Mouse (Mus musculus) neural tube, embryonic 15.5 days (tissue): Measurements from ENCODE around the gene Jak3. TPM values are rescaled to one million over a fixed set of nuclear protein-coding genes. Genes with fewer than 3 reads are reported as not detected.

Experiments used
- ATAC-seq: fragments of 200-750 bp; cut with Nextera tagmentation; 2 replicates; pipeline ENCODE4 v1.8.0; 2017; ENCODE audit warnings: mild to moderate bottlenecking, moderate TSS enrichment, moderate library complexity; ENCODE audit not compliant: low FRiP score
- H3K27ac ChIP-seq: fragments of 300-500 bp; sonication (generic); replicated peaks from 2 replicates; pipeline ENCODE4 v1.5.1; 2015; ENCODE audit warnings: mild to moderate bottlenecking, inconsistent platforms
- H3K27me3 ChIP-seq: fragments of 300-500 bp; sonication (generic); replicated peaks from 2 replicates; pipeline ENCODE4 v1.6.1; 2015; ENCODE audit warnings: inconsistent platforms
- H3K36me3 ChIP-seq: fragments of 300-500 bp; sonication (generic); 2 replicates; pipeline ENCODE4 v1.6.1; 2015; ENCODE audit warnings: inconsistent platforms
- H3K4me1 ChIP-seq: fragments of 300-500 bp; sonication (generic); 2 replicates; pipeline ENCODE4 v1.6.1; 2015; ENCODE audit warnings: inconsistent platforms
- H3K4me2 ChIP-seq: fragments of 300-500 bp; sonication (generic); 2 replicates; pipeline ENCODE4 v1.6.1; 2015; ENCODE audit warnings: inconsistent platforms, mild to moderate bottlenecking, moderate library complexity
- H3K4me3 ChIP-seq: fragments of 300-500 bp; sonication (generic); replicated peaks from 2 replicates; pipeline ENCODE4 v1.5.1; 2015; ENCODE audit warnings: mild to moderate bottlenecking, inconsistent platforms
- H3K9ac ChIP-seq: fragments of 300-500 bp; sonication (generic); replicated peaks from 2 replicates; pipeline ENCODE4 v1.6.1; 2015; ENCODE audit warnings: mild to moderate bottlenecking, inconsistent platforms
- H3K9me3 ChIP-seq: fragments of 300-500 bp; sonication (generic); replicated peaks from 2 replicates; pipeline ENCODE4 v1.6.1; 2016; ENCODE audit warnings: inconsistent platforms
- WGBS: fragments of 180-500 bp; shearing (Covaris S2); methylation state at CpG from one replicate; pipeline ENCODE4 v1.1.7; 2015; ENCODE audit warnings: mixed read lengths; 5-methylcytosine and 5-hydroxymethylcytosine counted together
- polyA plus RNA-seq: library from polyadenylated mRNA; unstranded; fragments of >200 nt; fragmentation: Nextera tagmentation; extraction: Ambion mirVana; gene quantifications from 2 replicates; pipeline ENCODE4 v1.2.1, GENCODE M21; 2015

Gene Jak3
- polyA plus RNA-seq, 1 experiment from 2014 or later, result 7.4 TPM

DNA sequence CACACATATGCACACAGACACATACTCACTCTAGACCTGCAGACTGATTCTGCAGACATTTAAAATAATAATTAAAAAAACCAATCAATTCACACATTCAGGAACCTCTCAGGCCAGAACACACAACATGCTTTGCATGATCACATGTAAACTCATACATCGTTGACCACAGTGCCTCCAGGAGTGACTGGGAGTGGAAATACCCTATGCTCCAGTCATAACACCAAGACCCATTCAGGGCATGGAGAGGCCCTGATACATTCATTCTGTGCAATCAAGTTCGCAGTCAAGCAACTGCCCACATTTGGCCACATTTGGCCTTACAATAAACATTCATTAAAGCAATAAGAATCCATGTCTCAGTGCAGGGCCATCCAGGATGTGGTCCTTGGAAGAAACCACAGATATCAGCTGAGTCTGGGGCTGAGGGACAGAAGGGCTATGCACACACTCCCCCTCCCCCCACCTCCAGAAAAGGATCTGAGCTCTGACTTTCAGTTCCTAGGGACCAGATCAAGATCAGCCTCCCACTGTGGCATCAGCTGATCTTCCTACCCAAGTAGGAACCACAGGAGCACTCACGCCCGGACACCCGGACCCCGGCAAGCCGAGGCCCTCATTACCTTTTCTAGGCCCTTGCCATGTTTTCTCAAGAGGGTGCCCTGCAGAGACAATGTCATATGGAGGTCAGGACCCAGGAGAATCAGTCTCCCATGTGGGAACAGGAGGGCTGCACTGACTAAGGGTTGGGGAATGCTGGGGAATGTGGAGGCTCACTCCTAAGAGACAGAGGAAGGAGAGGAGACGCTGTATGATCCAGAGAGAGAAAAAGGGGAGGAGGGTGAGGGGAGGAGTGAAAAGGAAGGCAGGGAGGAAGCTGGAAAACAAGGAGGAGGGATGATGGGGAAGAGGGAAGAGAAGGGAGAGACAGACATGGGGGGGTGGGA lies 38.7 kb upstream of the Jak3 start:
- H3K4me2 ChIP-seq, result no peak overlapping the region
- H3K4me1 ChIP-seq, result peaks cover 7% of the 10 kb centered on the region; the same call in 1 of the 2 replicates
- H3K4me3 ChIP-seq, result no peak overlapping the region
- no peak for ATAC-seq
- no peaks in the 10 kb centered on the region for H3K9me3 ChIP-seq
- H3K27me3 ChIP-seq, result peaks cover 26% of the 10 kb centered on the region
- 77% methylated on average over 8 of the region's 8 CpGs for WGBS
- H3K36me3 ChIP-seq, result peaks cover 55% of the 10 kb centered on the region
- H3K27ac ChIP-seq, result no peak overlapping the region
- no peak overlapping the region for H3K9ac ChIP-seq

DNA sequence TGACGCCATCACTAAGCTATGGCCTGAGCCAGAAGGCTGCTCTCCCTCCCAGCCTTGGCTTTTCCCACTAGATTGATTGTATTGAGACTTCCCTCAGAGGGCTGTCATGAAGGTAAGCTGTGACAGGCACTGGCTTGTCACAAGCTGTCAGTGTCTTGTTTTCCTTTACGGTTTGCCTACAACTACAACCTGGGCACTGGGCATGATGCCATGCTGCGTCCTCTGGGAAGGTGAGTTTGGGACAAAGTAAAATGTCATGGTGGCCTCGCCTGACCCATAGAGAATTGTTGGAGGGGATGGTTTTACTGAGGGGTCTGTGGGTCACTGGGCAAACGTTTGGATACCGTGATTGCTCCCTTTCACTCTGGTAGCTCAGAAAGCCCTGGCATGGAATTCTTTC lies 37.8 kb upstream of the Jak3 start:
- Histone ChIP-seq H3K4me3 (no peak overlapping the region), H3K9ac (no peak overlapping the region), H3K27me3 (peaks cover 22% of the 10 kb centered on the region), H3K36me3 (peaks cover 53% of the 10 kb centered on the region), H3K9me3 (no peaks in the 10 kb centered on the region), H3K27ac (no peak overlapping the region), H3K4me1 (peaks cover 7% of the 10 kb centered on the region; the same call in 1 of the 2 replicates), H3K4me2 (no peak overlapping the region)
- 82% methylated on average over 6 of the region's 6 CpGs for WGBS
- no peak for ATAC-seq

DNA sequence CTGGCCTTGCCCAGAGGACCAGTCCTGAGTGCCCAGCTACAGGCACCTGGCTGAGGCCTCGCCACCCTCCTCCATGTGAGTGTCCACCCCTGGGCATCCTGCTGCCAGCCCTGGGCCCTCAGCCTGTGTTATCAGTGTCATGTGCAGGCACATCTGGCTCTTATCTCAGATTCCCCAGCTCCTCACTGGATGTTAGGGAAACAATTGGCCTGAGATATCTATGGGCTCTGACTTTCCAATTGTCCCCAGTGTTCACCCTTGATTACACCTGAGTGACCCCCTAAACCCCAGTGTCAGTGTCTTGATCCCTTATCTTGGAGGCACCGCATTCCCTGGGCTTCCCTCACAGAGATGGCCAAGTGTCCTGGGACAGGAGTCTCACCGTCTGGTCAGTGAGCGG lies 36.8 kb upstream of the Jak3 start:
- H3K4me3 ChIP-seq, result no peak overlapping the region
- peaks cover 53% of the 10 kb centered on the region for H3K36me3 ChIP-seq
- no peak overlapping the region for H3K9ac ChIP-seq
- H3K27me3 ChIP-seq, result peaks cover 22% of the 10 kb centered on the region
- H3K27ac ChIP-seq, result no peak overlapping the region
- H3K4me2 ChIP-seq, result no peak overlapping the region
- no peaks in the 10 kb centered on the region for H3K9me3 ChIP-seq
- no peak for ATAC-seq
- 93% methylated on average over 4 of the region's 4 CpGs for WGBS
- H3K4me1 ChIP-seq, result peaks cover 4% of the 10 kb centered on the region; the same call in 1 of the 2 replicates

DNA sequence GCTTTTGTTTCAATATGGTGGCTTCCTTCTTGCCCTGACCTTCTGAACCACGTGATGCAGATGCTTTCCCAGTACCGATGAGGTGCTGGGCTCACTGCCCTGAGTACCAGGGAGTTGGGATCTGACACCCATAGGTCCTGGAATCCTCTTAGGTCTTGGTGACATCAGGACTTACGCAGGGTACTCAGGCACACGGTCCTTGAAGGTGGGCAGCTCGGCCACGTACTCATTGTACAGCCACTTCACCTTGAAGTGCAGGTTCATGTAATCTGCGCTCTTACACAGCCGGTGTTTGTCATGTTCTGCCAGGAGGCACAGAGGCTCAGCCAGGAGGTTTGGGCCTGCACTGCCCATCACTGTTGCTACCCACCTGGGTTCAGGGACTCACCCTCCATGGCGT lies 30.6 kb upstream of the Jak3 start:
- Histone ChIP-seq H3K4me1 (no peaks in the 10 kb centered on the region), H3K27me3 (no peaks in the 10 kb centered on the region; the same call in 1 of the 2 replicates), H3K4me3 (no peak overlapping the region), H3K9ac (no peak overlapping the region), H3K9me3 (no peaks in the 10 kb centered on the region), H3K36me3 (peaks cover 78% of the 10 kb centered on the region), H3K27ac (no peak overlapping the region), H3K4me2 (no peak overlapping the region)
- no peak for ATAC-seq
- 81% methylated on average over 9 of the region's 9 CpGs for WGBS

DNA sequence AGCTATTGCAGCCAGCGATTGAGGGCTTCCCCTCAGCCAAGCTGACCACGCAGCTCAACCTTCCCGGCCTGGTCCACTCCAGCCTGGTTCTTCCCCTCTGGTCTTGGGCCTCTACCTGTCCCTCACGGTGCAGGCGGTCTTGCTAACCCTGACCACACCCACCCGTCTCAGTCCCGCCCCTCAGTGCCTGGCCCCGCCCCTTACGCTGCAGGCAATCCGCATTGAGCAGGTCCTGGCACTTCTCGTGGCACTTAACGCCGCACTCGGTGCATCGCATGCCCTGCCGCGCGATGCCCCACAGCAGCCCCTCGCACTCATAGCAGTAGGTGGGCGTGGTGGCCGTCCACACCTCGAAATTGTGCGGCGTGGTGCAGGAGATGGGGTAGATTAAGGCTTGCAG lies 21.5 kb upstream of the Jak3 start:
- ATAC-seq, result peak; percentile 26; the same call in 1 of the 2 replicates
- Histone ChIP-seq H3K4me3 (0 out of 2 replicates have a peak overlapping the region, but pooled peaks have one; percentile 4), H3K9ac (no peak overlapping the region), H3K36me3 (peaks cover 71% of the 10 kb centered on the region), H3K9me3 (no peaks in the 10 kb centered on the region), H3K4me2 (peak overlapping the region; percentile 9; the same call in 1 of the 2 replicates), H3K27ac (no peak overlapping the region), H3K4me1 (no peaks in the 10 kb centered on the region; the same call in 1 of the 2 replicates), H3K27me3 (peaks cover 57% of the 10 kb centered on the region)
- 3% methylated on average over 24 of the region's 24 CpGs for WGBS

DNA sequence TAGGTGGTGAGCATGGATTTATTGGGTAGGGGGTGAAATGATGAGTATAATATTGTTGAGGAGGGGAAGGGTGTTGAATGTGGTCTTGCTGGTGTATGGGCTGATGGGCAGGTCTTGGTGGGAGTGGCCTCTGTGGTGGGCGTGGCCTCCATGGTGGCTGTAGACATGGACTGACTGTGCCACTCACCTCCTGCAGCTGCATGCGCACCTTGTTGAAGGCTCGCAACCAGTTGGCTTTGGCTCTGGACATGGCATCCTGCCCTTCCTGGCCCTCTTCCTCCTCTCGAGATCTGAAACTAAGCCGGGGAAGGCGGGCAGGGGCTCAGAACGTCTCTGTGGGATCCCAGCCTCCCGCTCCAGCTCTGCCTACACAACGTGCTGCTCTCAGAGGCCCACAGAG lies 18.3 kb upstream of the Jak3 start:
- 22% methylated on average over 8 of the region's 9 CpGs for WGBS
- H3K27ac ChIP-seq, result no peak overlapping the region
- no peak overlapping the region for H3K4me2 ChIP-seq
- H3K4me1 ChIP-seq, result peaks cover 5% of the 10 kb centered on the region; the same call in 1 of the 2 replicates
- H3K9ac ChIP-seq, result no peak overlapping the region
- no peak overlapping the region for H3K4me3 ChIP-seq
- H3K36me3 ChIP-seq, result peaks cover 61% of the 10 kb centered on the region
- no peak for ATAC-seq
- peaks cover 69% of the 10 kb centered on the region for H3K27me3 ChIP-seq
- H3K9me3 ChIP-seq, result no peaks in the 10 kb centered on the region

DNA sequence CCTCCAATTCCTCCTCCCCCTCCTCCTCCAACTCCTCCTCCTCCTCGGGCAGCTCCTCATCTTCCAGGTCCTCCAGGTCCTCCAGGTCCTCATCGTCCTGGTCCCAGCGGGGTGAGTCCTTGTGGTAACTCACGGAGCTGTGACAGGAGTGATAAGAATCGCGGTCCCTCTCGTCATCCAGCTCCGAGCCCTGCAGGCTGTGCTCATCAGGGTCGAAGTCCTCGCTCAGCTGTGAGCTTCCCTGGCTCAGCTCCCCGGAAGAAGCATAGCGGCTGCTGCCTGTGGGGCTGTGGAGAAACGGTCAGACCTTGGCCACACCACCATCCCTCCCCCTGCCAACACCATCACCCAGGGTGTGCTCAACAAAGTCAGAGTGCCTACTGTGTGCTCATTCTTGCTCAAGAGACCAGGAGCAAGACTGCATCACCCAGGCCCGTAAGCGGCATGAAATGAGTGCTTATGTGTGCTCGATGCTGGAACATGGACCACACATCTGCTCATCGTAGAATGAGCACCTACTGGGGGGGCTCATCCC lies 17.5 kb upstream of the Jak3 start:
- H3K9me3 ChIP-seq, result no peaks in the 10 kb centered on the region
- 40% methylated on average over 17 of the region's 17 CpGs for WGBS
- no peak overlapping the region for H3K9ac ChIP-seq
- peaks cover 5% of the 10 kb centered on the region; the same call in 1 of the 2 replicates for H3K4me1 ChIP-seq
- H3K4me2 ChIP-seq, result no peak overlapping the region
- no peak for ATAC-seq
- no peak overlapping the region for H3K27ac ChIP-seq
- peaks cover 72% of the 10 kb centered on the region for H3K27me3 ChIP-seq
- H3K4me3 ChIP-seq, result no peak overlapping the region
- peaks cover 62% of the 10 kb centered on the region for H3K36me3 ChIP-seq

DNA sequence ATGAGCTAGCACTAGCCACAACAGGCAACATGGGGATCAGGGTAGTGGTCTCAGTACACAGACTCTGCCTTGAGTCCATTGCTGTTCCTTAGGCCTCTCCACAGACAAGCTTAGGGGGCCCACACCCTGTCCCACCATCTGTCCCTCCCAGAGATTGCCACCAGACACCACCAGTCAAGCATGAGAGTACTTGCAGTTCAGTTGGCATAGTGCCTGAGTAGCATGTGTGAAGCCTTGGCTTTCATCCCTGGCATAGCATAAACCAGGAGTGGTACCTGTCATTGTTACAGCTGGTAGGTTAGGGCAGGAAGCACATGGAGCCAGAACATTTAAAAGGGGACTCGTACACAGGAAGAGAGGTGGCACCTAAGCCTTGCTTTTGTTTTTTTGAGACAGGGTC lies 16.3 kb upstream of the Jak3 start:
- WGBS, result 71% methylated on average over 1 of the region's 1 CpGs
- no peak overlapping the region for H3K4me2 ChIP-seq
- H3K4me3 ChIP-seq, result no peak overlapping the region
- H3K27ac ChIP-seq, result no peak overlapping the region
- H3K9ac ChIP-seq, result no peak overlapping the region
- H3K27me3 ChIP-seq, result peaks cover 63% of the 10 kb centered on the region
- peaks cover 5% of the 10 kb centered on the region; the same call in 1 of the 2 replicates for H3K4me1 ChIP-seq
- no peak for ATAC-seq
- H3K36me3 ChIP-seq, result peaks cover 59% of the 10 kb centered on the region
- no peaks in the 10 kb centered on the region for H3K9me3 ChIP-seq

DNA sequence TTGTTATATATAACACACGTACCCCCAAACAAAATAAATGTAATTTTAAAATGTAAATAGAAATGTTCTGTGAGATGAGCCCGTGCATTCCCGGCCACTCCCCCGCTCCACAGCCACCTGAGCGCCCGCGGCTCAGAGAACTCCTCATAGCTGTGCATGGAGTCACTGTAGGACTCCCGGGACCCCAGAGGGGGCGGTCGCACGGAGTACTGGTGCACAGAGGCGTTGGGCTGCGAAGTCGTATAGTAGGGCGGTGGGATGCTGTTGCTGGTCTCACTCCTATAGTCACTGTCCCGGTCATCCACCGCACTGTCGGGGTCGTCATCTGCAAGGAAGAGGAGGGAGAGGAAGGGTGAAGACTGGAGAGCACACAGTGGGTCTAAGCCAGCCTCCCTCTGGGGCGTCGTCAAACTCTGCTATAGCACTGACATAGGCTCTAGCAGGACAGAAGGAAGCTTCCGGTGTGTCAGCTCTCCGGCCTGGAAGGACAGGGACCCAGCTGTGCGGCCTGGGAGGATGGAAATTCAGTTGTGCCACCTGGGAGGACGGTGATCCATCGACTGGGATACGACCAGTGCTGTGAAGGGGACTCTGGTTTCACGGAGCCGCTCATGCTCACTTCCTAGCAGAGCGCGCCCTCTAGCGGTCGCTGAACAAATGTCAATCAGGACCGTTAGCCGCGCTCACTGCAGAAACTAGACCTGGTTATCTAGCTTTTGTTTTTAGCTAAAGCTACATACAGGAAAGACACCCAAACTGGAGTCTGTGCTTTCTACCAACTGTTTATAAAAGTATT lies 15.6 kb upstream of the Jak3 start:
- H3K36me3 ChIP-seq, result peaks cover 55% of the 10 kb centered on the region
- no peaks in the 10 kb centered on the region for H3K9me3 ChIP-seq
- no peak overlapping the region for H3K27ac ChIP-seq
- WGBS, result 8% methylated on average over 36 of the region's 36 CpGs
- H3K9ac ChIP-seq, result no peak overlapping the region
- peaks cover 5% of the 10 kb centered on the region; the same call in 1 of the 2 replicates for H3K4me1 ChIP-seq
- peak; percentile 71 for ATAC-seq
- H3K4me2 ChIP-seq, result 0 out of 2 replicates have a peak overlapping the region, but pooled peaks have one; percentile 9
- no peak overlapping the region for H3K4me3 ChIP-seq
- H3K27me3 ChIP-seq, result peaks cover 55% of the 10 kb centered on the region

DNA sequence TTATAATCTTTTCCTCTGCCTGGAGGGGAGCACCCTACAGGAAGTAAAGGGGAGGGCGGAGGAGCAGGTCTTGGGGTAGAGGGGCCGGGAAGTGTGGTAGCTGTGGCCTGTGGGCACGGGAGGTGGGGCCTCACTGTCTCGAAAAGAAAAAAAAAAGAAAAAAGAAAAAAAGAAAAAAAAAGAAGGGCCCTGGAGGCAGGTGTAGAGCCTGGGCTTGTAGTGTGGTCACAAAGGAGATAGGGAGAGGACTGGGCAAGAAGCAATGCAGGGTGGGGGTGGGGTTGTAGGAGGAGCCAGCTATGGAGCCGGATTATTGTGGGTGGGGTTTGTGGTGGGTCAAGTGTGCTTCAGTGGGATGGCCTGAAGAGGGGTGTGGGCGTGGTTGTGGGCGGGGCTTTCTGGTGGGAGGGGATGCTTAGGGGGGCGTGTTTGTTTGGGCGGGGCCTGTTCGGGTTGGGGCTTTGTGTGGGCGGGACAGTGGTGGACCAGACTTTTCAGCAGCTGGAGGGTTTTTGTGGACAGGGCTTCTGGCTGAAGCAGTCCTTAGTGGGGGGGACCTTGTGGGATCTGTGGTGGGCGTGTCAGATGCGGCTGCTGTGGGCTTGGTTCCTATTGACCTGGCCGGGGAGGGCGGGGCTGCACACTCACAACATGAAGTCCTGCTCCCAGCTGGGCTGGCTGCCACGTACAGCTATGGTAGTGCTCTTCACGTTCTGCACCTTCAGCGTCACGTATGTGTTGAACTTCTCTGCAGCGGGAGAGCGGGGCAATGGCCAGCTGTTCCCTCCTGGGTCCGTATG lies 10.6 kb upstream of the Jak3 start:
- H3K9ac ChIP-seq, result no peak overlapping the region
- H3K4me3 ChIP-seq, result no peak overlapping the region
- 6% methylated on average over 22 of the region's 22 CpGs for WGBS
- H3K27ac ChIP-seq, result no peak overlapping the region
- peaks cover 47% of the 10 kb centered on the region for H3K4me1 ChIP-seq
- peaks cover 11% of the 10 kb centered on the region for H3K27me3 ChIP-seq
- H3K4me2 ChIP-seq, result peak overlapping the region; percentile 25; the same call in 1 of the 2 replicates
- peaks cover 29% of the 10 kb centered on the region; the same call in 1 of the 2 replicates for H3K36me3 ChIP-seq
- H3K9me3 ChIP-seq, result no peaks in the 10 kb centered on the region
- no peak for ATAC-seq

DNA sequence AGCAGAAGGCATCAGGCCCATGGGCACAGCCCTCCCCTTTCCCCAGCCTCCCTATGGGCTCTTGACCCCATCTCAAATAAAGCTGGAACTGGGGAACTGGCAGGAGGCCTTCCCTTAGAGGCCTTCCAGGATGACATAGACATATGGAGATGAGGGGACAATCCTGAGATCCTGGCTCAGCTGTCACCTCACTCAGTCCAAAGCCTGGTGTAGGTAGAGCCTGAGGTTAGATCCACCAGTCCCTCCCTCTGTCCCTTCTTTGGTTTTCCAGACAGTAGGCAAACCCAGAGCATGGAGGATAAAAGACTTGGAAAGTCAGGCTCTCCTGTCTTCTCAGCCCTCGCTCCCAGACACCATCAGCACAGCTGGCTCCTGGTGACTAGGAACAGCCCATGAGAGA lies 9.2 kb upstream of the Jak3 start:
- Histone ChIP-seq H3K4me1 (peaks cover 47% of the 10 kb centered on the region), H3K4me2 (peak overlapping the region; percentile 46), H3K36me3 (peaks cover 24% of the 10 kb centered on the region; the same call in 1 of the 2 replicates), H3K9me3 (no peaks in the 10 kb centered on the region), H3K9ac (no peak overlapping the region), H3K4me3 (no peak overlapping the region), H3K27ac (peak overlapping the region; percentile 68), H3K27me3 (peaks cover 9% of the 10 kb centered on the region)
- ATAC-seq, result no peak
- WGBS, result 14% methylated on average over 1 of the region's 1 CpGs
